Mouse (Mus musculus) limb, embryonic 11.5 days (tissue): ENCODE results near the gene Mrm1. TPM values are rescaled to one million over a fixed set of nuclear protein-coding genes. Genes with fewer than 3 reads are reported as not detected.
"Not testable (repeated sequence)": the region's sequence is repeated elsewhere in the genome, so short reads cannot be mapped to it uniquely, and the experiment has no call there.

Experiments
- ATAC-seq: fragments of 200-750 bp; cut with Nextera tagmentation; 2 replicates; pipeline ENCODE4 v1.8.0; 2017; ENCODE audit warnings: low read depth; ENCODE audit not compliant: insufficient number of reproducible peaks, low FRiP score, low TSS enrichment
- DNase-seq: peaks from one replicate; pipeline ENCODE4 v3.0.0-alpha.2; 2015; ENCODE audit warnings: low spot score
- H3K27ac ChIP-seq: fragments of 300-500 bp; sonication (generic); replicated peaks from 2 replicates; pipeline ENCODE4 v1.5.1; 2014; ENCODE audit warnings: low read depth, mild to moderate bottlenecking, low read length
- H3K27me3 ChIP-seq: fragments of 300-500 bp; sonication (generic); 2 replicates; pipeline ENCODE4 v1.6.1; 2014; ENCODE audit warnings: mild to moderate bottlenecking, low read length, mixed read lengths; ENCODE audit not compliant: control insufficient read depth, insufficient read depth
- H3K36me3 ChIP-seq: fragments of 300-500 bp; sonication (generic); 2 replicates; pipeline ENCODE4 v1.6.1; 2014; ENCODE audit warnings: mild to moderate bottlenecking, low read length, moderate library complexity, mixed read lengths; ENCODE audit not compliant: control insufficient read depth, insufficient read depth
- H3K4me1 ChIP-seq: fragments of 300-500 bp; sonication (generic); 2 replicates; pipeline ENCODE4 v1.6.1; 2014; ENCODE audit warnings: low read length, mixed read lengths; ENCODE audit not compliant: control insufficient read depth, insufficient read depth
- H3K4me2 ChIP-seq: fragments of 300-500 bp; sonication (generic); 2 replicates; pipeline ENCODE4 v1.6.1; 2014; ENCODE audit warnings: low read depth, mild to moderate bottlenecking, moderate library complexity; ENCODE audit not compliant: severe bottlenecking
- H3K4me3 ChIP-seq: fragments of 300-500 bp; sonication (generic); 2 replicates; pipeline ENCODE4 v1.5.1; 2014; ENCODE audit warnings: low read depth, low read length
- H3K9ac ChIP-seq: fragments of 300-500 bp; sonication (generic); 2 replicates; pipeline ENCODE4 v1.6.1; 2014; ENCODE audit warnings: mild to moderate bottlenecking, low read length
- H3K9me3 ChIP-seq: fragments of 300-500 bp; sonication (generic); 2 replicates; pipeline ENCODE4 v1.6.1; 2016; ENCODE audit warnings: low read length; ENCODE audit not compliant: control insufficient read depth
- WGBS: fragments of 180-500 bp; shearing (Covaris S2); extraction: QIAGEN DNeasy Blood & Tissue Kit; methylation state at CpG from one replicate; pipeline ENCODE4 v1.1.7; 2014; 5-methylcytosine and 5-hydroxymethylcytosine counted together
- polyA plus RNA-seq: library from polyadenylated mRNA; unstranded; fragments of >200 nt; fragmentation: Nextera tagmentation; extraction: Ambion mirVana; gene quantifications from 2 replicates; pipeline ENCODE4 v1.2.1, GENCODE M21; 2014

Gene Mrm1
- polyA plus RNA-seq, 1 experiment from 2014 or later, result 8.1 TPM

GRCm38 (mm10) chr11:84829495-84829894 lies 10.2 kb upstream of the Mrm1 start:
- H3K4me2 ChIP-seq, result peak overlapping the region; percentile 92; the same call in 1 of the 2 replicates
- H3K4me1 ChIP-seq, H3K27ac ChIP-seq, H3K9ac ChIP-seq, DNase-seq, H3K9me3 ChIP-seq, H3K27me3 ChIP-seq, ATAC-seq: not testable (repeated sequence)
- H3K36me3 ChIP-seq, result peaks cover 11% of the 10 kb centered on the region; the same call in 1 of the 2 replicates
- 82% methylated on average over 11 of the region's 11 CpGs for WGBS
- peak overlapping the region; percentile 65 for H3K4me3 ChIP-seq

DNA sequence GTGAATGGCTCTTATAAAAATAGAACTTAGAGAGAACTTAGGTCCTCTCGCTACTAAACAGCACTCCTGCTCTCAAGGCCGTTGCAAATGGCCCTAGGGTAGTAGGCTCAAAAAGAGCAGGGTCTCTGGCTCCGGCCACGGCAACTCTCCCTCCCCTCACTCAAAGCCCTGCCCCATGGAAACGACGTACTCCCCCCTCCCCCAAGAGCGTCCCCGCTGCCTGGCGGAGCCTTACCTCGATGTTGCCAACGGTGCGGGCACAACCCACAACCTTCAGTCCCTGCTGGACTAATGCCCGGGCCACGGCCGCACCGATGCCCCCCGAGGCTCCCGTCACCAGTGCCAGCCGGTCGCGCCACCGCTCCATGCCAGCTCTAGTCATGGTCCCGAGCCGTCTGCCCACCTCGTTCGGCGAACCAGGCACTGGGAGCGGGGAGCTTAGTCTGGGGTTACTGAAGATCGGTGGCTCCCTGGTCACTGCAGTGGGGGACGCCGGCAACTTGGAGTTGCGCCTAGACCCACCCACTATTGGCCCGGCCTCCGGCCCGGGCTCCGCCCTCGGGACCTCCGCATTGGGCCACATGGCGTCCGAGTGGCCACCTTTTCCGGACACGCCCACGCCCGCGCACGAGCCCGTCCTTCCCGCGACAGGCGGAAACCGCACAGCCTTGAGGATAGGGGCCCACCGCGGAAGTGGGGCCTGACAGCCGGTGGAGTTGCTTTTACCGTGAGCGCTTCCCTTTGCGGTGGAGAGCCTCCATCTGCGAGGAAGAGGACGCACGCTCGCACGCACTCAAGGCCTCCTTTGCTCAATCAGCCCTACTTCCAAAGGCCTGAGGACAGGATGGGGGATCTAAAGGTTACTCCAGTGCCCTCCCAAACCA lies 9.4 kb upstream of the Mrm1 start, which contains the start of gene Dhrs11:
Gene Dhrs11, minus strand, starts transcription at position 479 of the 884 bp plus-strand sequence.
- no peaks in the 10 kb centered on the region for H3K9me3 ChIP-seq
- 0 out of 2 replicates have a peak, but pooled peaks cover 3% of the 10 kb centered on the region for H3K4me1 ChIP-seq
- H3K36me3 ChIP-seq, result peaks cover 8% of the 10 kb centered on the region; the same call in 1 of the 2 replicates
- ATAC-seq (peak; percentile 96), DNase-seq (peak; percentile 89)
- peak within 1 kb of the TSS; percentile 92 for H3K4me2 ChIP-seq
- peak within 1 kb of the TSS; percentile 65 for H3K4me3 ChIP-seq
- H3K27ac ChIP-seq, result peak within 1 kb of the TSS; percentile 30; the same call in 1 of the 2 replicates
- peak within 1 kb of the TSS; percentile 61 for H3K9ac ChIP-seq
- under 1% methylated on average over 62 of the region's 62 CpGs for WGBS
- no peaks in the 10 kb centered on the region for H3K27me3 ChIP-seq

DNA sequence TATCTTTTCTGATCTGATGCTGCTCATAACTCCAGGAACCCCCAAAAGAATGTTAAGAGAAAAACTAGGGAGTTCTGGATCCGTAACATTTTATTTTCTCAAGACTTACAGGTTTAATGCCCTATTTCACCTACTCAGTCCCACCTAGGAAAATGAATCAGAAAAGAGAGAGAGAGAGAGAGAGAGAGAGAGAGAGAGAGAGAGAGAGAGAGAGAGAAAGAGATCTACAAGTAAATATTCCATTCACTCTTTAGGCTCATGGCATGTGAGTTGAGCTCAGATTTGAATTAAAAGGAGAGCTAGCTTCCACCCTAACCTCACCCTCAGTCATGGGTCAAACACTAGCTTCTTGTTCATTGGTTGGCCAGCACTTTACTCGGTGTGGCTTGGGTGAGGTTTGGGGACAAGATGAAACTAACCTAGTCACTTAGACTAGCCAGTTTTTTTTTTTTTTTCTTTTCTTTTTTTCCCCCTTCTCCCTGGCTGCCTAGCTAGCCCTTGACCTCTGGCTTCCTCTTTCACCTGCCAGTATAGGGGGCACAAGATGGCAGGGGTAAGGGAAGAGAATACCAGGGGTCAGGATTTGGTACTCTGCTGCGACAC lies 8.7 kb upstream of the Mrm1 start:
- Histone ChIP-seq H3K27me3 (no peaks in the 10 kb centered on the region), H3K9ac (no peak overlapping the region; the same call in 1 of the 2 replicates), H3K4me1 (0 out of 2 replicates have a peak, but pooled peaks cover 3% of the 10 kb centered on the region), H3K36me3 (peaks cover 6% of the 10 kb centered on the region; the same call in 1 of the 2 replicates), H3K27ac (no peak overlapping the region), H3K4me2 (peak overlapping the region; percentile 92), H3K9me3 (no peaks in the 10 kb centered on the region), H3K4me3 (peak overlapping the region; percentile 65)
- ATAC-seq (no peak), DNase-seq (no peak)
- WGBS, result 47% methylated on average over 3 of the region's 3 CpGs

DNA sequence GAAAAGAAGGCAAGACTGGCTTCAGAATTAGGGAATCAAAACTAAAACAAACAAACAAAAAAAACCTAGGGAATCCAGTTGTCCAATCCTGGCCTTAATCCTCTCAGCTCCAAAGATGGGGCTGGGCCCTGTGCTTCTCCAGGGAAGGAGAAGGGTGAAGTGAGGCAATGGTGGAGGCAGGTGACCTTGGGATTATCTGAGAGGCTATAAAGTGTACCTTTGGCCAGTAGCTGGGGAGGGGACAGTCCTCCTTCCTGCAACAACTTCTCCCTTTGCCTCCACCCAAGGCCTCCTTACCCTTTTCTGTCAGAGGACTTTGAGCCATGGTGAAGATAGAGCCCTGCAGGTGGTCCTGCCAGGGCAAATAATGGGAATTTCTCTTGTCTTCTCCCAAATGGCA lies 8.2 kb upstream of the Mrm1 start:
- Histone ChIP-seq H3K27me3 (no peaks in the 10 kb centered on the region), H3K36me3 (peaks cover 5% of the 10 kb centered on the region; the same call in 1 of the 2 replicates), H3K4me2 (no peak overlapping the region), H3K4me1 (0 out of 2 replicates have a peak, but pooled peaks cover 3% of the 10 kb centered on the region), H3K9ac (no peak overlapping the region), H3K4me3 (no peak overlapping the region), H3K9me3 (no peaks in the 10 kb centered on the region), H3K27ac (no peak overlapping the region)
- ATAC-seq (no peak), DNase-seq (no peak)

GRCm38 (mm10) chr11:84826185-84826584 lies 6.9 kb upstream of the Mrm1 start:
- no peak overlapping the region for H3K4me3 ChIP-seq
- H3K27ac ChIP-seq, result no peak overlapping the region
- no peak overlapping the region for H3K9ac ChIP-seq
- 56% methylated on average over 3 of the region's 3 CpGs for WGBS
- no peaks in the 10 kb centered on the region for H3K36me3 ChIP-seq
- no peaks in the 10 kb centered on the region for H3K27me3 ChIP-seq
- ATAC-seq (no peak), DNase-seq (no peak)
- H3K4me2 ChIP-seq, result no peak overlapping the region
- no peaks in the 10 kb centered on the region for H3K9me3 ChIP-seq
- H3K4me1 ChIP-seq, result 0 out of 2 replicates have a peak, but pooled peaks cover 3% of the 10 kb centered on the region

- no peaks in the 10 kb centered on the region for H3K36me3 ChIP-seq
- WGBS, result 87% methylated on average over 10 of the region's 10 CpGs
- DNase-seq, result no peak
Observed at GRCm38 (mm10) chr11:84825261-84825807, 6.0 kb upstream of the Mrm1 start.

DNA sequence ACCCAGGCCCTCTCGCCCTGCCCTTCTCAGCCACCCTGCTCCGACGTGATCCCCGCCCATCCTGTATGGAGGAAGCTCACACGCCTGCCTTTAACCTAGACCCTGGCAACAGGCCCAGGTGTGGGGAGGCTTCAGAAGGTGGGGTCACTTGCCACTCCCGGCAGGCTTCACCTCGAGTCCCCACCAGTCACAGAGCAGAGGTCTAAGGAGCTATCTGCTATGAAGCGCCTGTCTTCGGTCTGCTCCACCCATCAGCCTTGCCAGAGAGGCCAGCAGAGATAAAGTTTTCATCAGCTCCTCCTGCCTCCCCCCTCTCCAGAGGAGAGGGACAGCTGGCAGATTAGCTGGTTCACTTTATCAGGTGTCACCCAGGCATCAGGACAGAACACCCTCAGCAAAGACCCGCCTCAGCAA lies 4.2 kb upstream of the Mrm1 start:
- ATAC-seq (no peak), DNase-seq (no peak)
- WGBS, result 65% methylated on average over 10 of the region's 10 CpGs
- no peak overlapping the region for H3K4me2 ChIP-seq
- no peaks in the 10 kb centered on the region for H3K9me3 ChIP-seq
- H3K27me3 ChIP-seq, result no peaks in the 10 kb centered on the region
- H3K27ac ChIP-seq, result no peak overlapping the region
- no peak overlapping the region for H3K4me3 ChIP-seq
- H3K36me3 ChIP-seq, result no peaks in the 10 kb centered on the region
- no peaks in the 10 kb centered on the region for H3K4me1 ChIP-seq
- no peak overlapping the region for H3K9ac ChIP-seq

More at GRCm38 (mm10) chr11:84825261-84825807, 6.0 kb upstream of the Mrm1 start:
- ATAC-seq, result no peak
- H3K27me3 ChIP-seq, result no peaks in the 10 kb centered on the region
- no peak overlapping the region for H3K9ac ChIP-seq
- 0 out of 2 replicates have a peak, but pooled peaks cover 3% of the 10 kb centered on the region for H3K4me1 ChIP-seq
- no peak overlapping the region for H3K27ac ChIP-seq
- no peak overlapping the region for H3K4me2 ChIP-seq
- H3K4me3 ChIP-seq, result no peak overlapping the region
- no peaks in the 10 kb centered on the region for H3K9me3 ChIP-seq

GRCm38 (mm10) chr11:84822487-84822886 lies 3.2 kb upstream of the Mrm1 start:
- Histone ChIP-seq H3K36me3 (no peaks in the 10 kb centered on the region), H3K27me3 (no peaks in the 10 kb centered on the region), H3K4me1 (no peaks in the 10 kb centered on the region), H3K4me2 (no peak overlapping the region), H3K9ac (no peak overlapping the region), H3K27ac (no peak overlapping the region), H3K9me3 (no peaks in the 10 kb centered on the region), H3K4me3 (no peak overlapping the region)
- DNase-seq (no peak), ATAC-seq (no peak)
- WGBS, result 75% methylated on average over 5 of the region's 5 CpGs
